Mouse (Mus musculus): ENCODE measurements around the gene Pitpnm2. TPM values are rescaled to one million over a fixed set of nuclear protein-coding genes. Genes with fewer than 3 reads are reported as not detected.
A peak's percentile ranks its signal among the peaks of the same experiment; 100 is the strongest.

The Pitpnm2 gene
- total and polyA plus RNA-seq, 3 experiments: 7.0 to 22.2 TPM; not detected in 1

GRCm38 (mm10) chr5:124223574-124223973 lies 26.0 kb downstream of the Pitpnm2 start:
- H3K4me1 ChIP-seq (ENCODE audit: control insufficient read depth in 1 of 2, insufficient read depth in 2 of 2, low read length in 2 of 2): no peaks in the 10 kb centered on the region
- H3K79me2 ChIP-seq (ENCODE audit: control insufficient read depth, insufficient read depth, low read length, poor library complexity): no peaks in the 10 kb centered on the region
- H3K27me3 ChIP-seq (ENCODE audit: control insufficient read depth in 1 of 2, insufficient read depth in 2 of 2, low read length in 2 of 2): no peaks in the 10 kb centered on the region
- H3K9me3 ChIP-seq (replicated peaks; ENCODE audit: insufficient read depth, low read length): no peaks in the 10 kb centered on the region
- TF ChIP-seq NELFE (IDR thresholded peaks at IDR 0.05; ENCODE audit: low read depth, low read length): no peak
- TF ChIP-seq ZKSCAN1 (IDR thresholded peaks at IDR 0.05; ENCODE audit: low read depth, low read length): peak; percentile 80; the same call in 1 of the 2 replicates
- H3K36me3 ChIP-seq (ENCODE audit: control insufficient read depth in 1 of 2, insufficient read depth in 2 of 2, low read length in 2 of 2): no peaks in the 10 kb centered on the region
- H3K27ac ChIP-seq (ENCODE audit: control insufficient read depth, low read depth, low read length): no peak overlapping the region
- H3K4me3 ChIP-seq (ENCODE audit: control insufficient read depth in 1 of 2, insufficient read depth in 1 of 2, low read depth in 2 of 2, low read length in 2 of 2): no peak overlapping the region
- no peak for DNase-seq (ENCODE audit: low read depth, low spot score)
- no peak overlapping the region for H3K9ac ChIP-seq (ENCODE audit: control insufficient read depth, low read depth, low read length, poor library complexity, severe bottlenecking)

GRCm38 (mm10) chr5:124222696-124223095 lies 26.9 kb downstream of the Pitpnm2 start:
- Histone ChIP-seq H3K4me3 (ENCODE audit: control insufficient read depth in 1 of 2, insufficient read depth in 1 of 2, low read depth in 2 of 2, low read length in 2 of 2) (no peak overlapping the region), H3K79me2 (ENCODE audit: control insufficient read depth, insufficient read depth, low read length, poor library complexity) (no peaks in the 10 kb centered on the region), H3K9ac (ENCODE audit: control insufficient read depth, low read depth, low read length, poor library complexity, severe bottlenecking) (no peak overlapping the region), H3K27me3 (ENCODE audit: control insufficient read depth in 1 of 2, insufficient read depth in 2 of 2, low read length in 2 of 2) (no peaks in the 10 kb centered on the region), H3K36me3 (ENCODE audit: control insufficient read depth in 1 of 2, insufficient read depth in 2 of 2, low read length in 2 of 2) (no peaks in the 10 kb centered on the region), H3K27ac (ENCODE audit: control insufficient read depth, low read depth, low read length) (no peak overlapping the region), H3K4me1 (ENCODE audit: control insufficient read depth in 1 of 2, insufficient read depth in 2 of 2, low read length in 2 of 2) (no peaks in the 10 kb centered on the region), H3K9me3 (replicated peaks; ENCODE audit: insufficient read depth, low read length) (no peaks in the 10 kb centered on the region)
- no peak for DNase-seq (ENCODE audit: low read depth, low spot score)
- TF ChIP-seq CTCF (IDR thresholded peaks at IDR 0.05 in 2 of 3, conservative IDR thresholded peaks at IDR 0.05 in 1 of 3; ENCODE audit: control insufficient read depth in 1 of 3, insufficient read depth in 1 of 3, low read depth in 2 of 3, low read length in 3 of 3, poor library complexity in 1 of 3, severe bottlenecking in 1 of 3) (no peak), TBP (IDR thresholded peaks at IDR 0.05; ENCODE audit: low read depth, low read length) (no peak), NELFE (IDR thresholded peaks at IDR 0.05; ENCODE audit: low read depth, low read length) (no peak), CHD1 (IDR thresholded peaks at IDR 0.05; ENCODE audit: low read depth, low read length) (no peak), TCF12 (IDR thresholded peaks at IDR 0.05; ENCODE audit: low read depth, low read length) (no peak), GABPA (IDR thresholded peaks at IDR 0.05; ENCODE audit: low read depth, low read length) (no peak), MEF2A (IDR thresholded peaks at IDR 0.05; ENCODE audit: extremely low read depth, insufficient replicate concordance, low read depth, low read length, poor library complexity, severe bottlenecking) (no peak), GATA1 (IDR thresholded peaks at IDR 0.05; ENCODE audit: low read depth, low read length) (no peak)

- no peak for TF ChIP-seq TAL1 (IDR thresholded peaks at IDR 0.05; ENCODE audit: low read length)
- no peak for TF ChIP-seq E2F4 (IDR thresholded peaks at IDR 0.05; ENCODE audit: borderline replicate concordance, low read depth, low read length)
- TF ChIP-seq ZC3H11A (IDR thresholded peaks at IDR 0.05; ENCODE audit: low read depth, low read length): no peak
- no peak for TF ChIP-seq ETS1 (IDR thresholded peaks at IDR 0.05; ENCODE audit: low read depth, low read length)
- no peaks in the 10 kb centered on the region for H3K4me1 ChIP-seq (ENCODE audit: control insufficient read depth in 1 of 2, insufficient read depth in 2 of 2, low read length in 2 of 2)
- no peak for DNase-seq (ENCODE audit: low read depth, low spot score)
Measured at GRCm38 (mm10) chr5:124221736-124222040, 27.9 kb downstream of the Pitpnm2 start.

More at GRCm38 (mm10) chr5:124221736-124222040, 27.9 kb downstream of the Pitpnm2 start:
- Histone ChIP-seq H3K9ac (ENCODE audit: control insufficient read depth, low read depth, low read length, poor library complexity, severe bottlenecking) (no peak overlapping the region), H3K4me3 (ENCODE audit: control insufficient read depth in 1 of 2, insufficient read depth in 1 of 2, low read depth in 2 of 2, low read length in 2 of 2) (no peak overlapping the region), H3K27ac (ENCODE audit: control insufficient read depth, low read depth, low read length) (no peak overlapping the region), H3K36me3 (ENCODE audit: control insufficient read depth in 1 of 2, insufficient read depth in 2 of 2, low read length in 2 of 2) (no peaks in the 10 kb centered on the region), H3K79me2 (ENCODE audit: control insufficient read depth, insufficient read depth, low read length, poor library complexity) (no peaks in the 10 kb centered on the region), H3K9me3 (replicated peaks; ENCODE audit: insufficient read depth, low read length) (no peaks in the 10 kb centered on the region), H3K27me3 (ENCODE audit: control insufficient read depth in 1 of 2, insufficient read depth in 2 of 2, low read length in 2 of 2) (no peaks in the 10 kb centered on the region)

All from MEL (cell line).